Mouse (Mus musculus) frontal cortex, postnatal 25 days (tissue): ENCODE data around the gene Tmem69.

Experiments
- DNase-seq, 2 experiments: peaks; one replicate each; pipeline ENCODE4 v3.0.0; 2022; ENCODE audit warnings: low spot score in 2 of 2

Tmem69 gene

DNA sequence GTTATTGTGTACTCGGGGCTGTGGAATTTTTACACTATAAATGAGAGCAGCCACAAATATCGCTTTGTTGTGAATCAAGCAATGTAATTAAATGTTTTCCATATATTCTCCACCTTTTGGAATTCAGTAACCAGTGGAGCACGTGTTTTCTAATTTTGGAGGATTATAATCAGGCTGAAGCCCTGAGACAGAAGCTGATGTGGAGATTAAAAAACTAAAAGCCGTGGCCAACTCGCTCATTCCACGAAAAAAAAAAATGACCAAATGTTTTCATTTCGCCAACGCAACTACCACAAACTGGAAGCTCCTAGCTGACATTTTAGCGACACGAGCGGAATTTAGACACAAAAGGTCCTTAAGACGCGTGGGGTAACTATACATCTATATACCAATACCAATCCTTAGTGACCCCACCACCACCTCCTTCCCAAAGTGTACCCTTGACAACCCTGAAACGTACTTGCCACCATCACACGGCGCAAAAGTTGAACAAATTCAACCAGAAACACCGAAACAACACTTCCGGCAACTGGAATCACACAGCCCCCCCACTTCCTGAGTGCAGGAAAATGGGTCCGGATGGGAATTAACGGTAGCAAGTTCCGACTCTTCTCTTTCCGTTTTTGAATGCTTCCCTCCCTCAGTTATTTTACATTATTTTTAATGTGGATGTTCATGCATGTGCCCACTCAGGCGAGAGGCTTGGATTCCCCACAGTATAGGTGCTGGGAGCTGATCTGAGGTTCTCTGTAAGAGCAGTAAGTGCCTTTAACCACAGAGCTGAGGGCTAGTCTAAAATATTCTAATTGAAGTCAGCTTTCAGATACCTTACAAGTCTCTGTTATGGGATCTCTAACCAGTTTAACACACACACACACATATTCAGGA is at the start of gene Tmem69:
TSS of gene Tmem69 (minus strand) at position 524 of the 888 bp plus-strand sequence.
- DNase-seq, result peak; percentile 64 to 69

DNA sequence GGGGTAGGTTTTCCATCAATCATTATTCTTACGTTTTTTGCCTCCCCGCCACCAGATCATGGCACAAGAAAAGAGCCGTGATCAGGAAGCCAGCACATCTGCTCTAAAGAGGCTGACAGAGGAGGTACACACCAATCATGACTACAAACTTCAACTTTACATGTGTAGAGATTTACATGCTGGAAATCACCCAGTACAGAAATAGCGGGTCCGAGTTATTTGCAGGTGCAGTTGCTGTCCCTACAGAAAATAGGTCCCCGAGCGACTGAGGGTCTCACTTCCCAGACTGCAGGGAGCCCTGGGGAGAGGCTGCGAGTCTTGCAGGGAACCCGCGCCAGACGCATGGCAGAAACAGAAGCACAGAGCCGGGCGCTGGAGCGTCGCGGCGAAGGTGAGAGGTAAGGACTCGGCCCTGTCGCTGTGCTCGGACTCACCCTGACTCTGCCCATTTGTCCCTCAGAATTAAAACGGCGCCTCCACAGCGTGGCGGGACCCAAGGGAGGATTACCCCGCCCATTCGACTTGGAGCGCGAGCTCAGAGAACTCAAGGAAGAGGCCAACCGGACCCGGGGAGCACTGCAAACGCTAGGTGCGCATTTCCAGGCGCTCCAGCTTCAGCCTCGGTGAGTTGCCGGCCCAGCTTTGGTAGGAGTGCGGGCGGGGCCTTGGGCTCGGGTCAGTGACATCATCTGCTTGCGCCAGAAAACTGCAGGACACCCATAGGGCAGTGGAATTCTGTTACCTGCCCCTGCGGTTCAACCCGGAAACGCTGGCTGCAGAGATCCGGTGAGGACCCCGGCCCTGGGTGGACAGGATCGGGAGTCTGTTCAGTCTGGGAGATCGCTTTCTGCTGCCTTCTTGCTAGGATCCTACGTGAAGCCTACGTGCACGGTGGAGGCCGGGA is 41.5 kb upstream of the Tmem69 start:
- DNase-seq, result peak; percentile 73 to 82

- DNase-seq, result no peak
These were observed 40.6 kb upstream of the Tmem69 start, which contains the start of gene Ccdc17 for GRCm38 (mm10) chr4:116596379-116596778. Gene Ccdc17, plus strand, starts transcription at chr4:116596654.

DNA sequence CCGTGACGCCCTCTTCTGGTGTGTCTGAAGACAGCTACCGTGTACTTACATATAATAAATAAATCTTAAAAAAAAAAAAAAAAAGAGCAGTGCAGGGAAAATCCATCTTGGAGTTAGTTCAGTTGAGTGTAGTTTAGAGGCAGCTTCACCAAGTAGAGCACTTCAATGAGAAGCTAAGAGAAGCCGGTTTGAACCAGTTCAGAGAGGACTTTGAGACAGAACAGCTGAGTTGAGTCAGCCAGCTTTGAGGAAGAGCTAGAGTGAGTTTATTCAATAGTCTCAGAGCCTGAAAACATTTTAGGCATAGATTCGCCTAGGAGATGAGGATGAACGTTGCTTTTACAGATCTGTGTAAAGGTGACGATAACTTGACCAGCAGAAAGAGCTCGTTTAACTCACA is 40.1 kb upstream of the Tmem69 start:
- no peak for DNase-seq

- no peak for DNase-seq
These were observed 2.6 kb upstream of the Tmem69 start for GRCm38 (mm10) chr4:116558151-116558882.

DNA sequence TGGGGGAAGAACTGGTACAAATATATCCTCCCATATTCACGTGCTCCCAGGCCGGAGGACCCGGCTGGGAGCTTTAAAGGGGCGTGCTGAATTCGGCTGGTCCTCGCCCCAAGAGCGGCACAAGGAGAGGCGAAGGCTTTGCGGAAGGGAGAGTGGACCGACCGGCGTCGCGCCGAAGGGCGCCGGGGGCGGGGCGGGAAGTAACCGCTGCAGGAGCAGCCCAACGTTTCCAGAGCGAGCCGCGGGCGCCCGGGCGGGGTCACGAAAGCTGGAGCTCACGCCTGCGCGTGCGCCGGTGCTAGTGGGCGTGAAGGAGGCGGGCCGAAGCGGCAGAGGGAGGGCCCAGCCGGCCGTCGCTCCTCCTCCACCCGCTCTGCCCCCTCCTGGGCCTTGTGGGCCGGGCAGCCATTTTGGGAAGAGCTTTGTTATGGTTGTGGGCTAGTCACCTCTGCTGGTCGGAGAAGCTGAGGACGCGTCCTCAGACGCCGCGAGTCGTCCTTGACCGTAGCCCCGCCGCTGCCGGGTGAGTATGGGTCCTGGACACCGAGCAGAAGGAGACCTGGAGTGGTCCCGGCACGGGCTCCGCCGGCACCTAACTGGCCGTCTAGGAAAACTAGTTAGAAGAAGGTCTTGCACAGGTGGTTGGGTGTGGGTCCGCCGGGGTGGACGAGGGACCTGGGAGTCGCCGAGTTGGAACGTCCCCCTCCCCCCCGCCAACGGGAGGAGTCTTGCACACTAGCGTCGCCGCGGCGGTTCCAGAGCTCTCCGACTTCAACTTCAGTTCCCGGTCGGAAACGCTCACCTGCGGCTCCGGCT is 1.8 kb upstream of the Tmem69 start, which contains the start of gene Gpbp1l1:
TSS of gene Gpbp1l1 (plus strand) at position 353 of the 816 bp plus-strand sequence.
- DNase-seq, result peak; percentile 94 to 96

- DNase-seq, result peak; percentile 87 to 88
These were observed 997 bp upstream of the Tmem69 start for GRCm38 (mm10) chr4:116556561-116557305.

GRCm38 (mm10) chr4:116553035-116553434 is 2.7 kb downstream of the Tmem69 start:
- DNase-seq, result no peak

DNA sequence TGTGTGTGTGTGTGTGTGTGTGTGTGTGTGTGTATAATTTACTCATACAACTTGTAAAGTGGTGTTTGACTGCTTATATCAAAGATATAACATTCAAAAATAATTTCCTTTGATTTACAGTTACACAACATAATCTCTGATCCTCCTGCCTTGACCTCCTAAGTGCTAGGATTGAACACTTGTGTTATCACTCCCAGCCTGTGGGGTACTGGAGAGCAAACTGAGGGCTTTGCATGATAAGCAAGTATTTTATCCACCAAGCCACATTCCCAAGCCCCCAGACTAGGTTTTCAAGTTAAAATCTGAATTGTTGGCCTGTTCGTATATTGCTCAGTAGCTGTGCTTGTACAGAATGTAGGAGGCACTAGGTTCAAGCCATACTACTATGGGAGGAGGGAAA is 5.3 kb downstream of the Tmem69 start:
- no peak for DNase-seq

DNA sequence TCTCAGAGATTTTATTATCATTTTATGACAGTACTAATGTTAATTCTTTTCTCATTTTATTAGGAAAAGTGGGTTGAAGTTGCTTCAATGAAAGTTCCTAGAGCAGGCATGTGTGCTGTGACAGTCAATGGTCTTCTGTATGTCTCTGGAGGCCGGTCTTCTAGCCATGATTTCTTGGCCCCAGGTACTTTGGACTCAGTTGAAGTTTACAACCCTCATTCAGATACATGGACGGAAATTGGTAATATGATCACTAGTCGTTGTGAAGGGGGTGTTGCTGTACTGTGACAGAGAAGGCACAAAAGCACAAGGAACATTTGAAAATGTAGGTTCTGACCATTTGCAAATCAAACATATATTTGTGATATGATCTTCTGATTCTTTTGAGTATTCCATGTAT is 18.0 kb downstream of the Tmem69 start:
- DNase-seq, result no peak

DNA sequence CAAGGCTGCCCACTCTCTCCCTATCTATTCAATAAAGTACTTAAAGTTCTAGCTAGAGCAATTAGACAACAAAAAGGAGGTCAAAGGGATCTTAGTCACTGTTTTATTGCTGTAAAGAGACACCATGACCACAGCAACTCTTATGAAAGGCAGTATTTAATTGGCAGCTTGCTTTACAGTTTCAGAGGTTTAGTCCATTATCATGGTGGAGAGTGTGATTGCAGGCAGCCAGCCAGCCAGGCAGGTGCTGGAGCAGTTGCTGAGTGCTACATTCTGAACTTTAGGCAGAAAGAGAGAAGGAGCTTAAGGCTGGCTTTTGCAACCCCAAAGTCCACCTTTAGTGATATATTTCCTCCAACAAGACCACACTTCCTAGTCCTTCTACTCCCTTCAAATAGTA is 19.4 kb downstream of the Tmem69 start:
- no peak for DNase-seq

DNA sequence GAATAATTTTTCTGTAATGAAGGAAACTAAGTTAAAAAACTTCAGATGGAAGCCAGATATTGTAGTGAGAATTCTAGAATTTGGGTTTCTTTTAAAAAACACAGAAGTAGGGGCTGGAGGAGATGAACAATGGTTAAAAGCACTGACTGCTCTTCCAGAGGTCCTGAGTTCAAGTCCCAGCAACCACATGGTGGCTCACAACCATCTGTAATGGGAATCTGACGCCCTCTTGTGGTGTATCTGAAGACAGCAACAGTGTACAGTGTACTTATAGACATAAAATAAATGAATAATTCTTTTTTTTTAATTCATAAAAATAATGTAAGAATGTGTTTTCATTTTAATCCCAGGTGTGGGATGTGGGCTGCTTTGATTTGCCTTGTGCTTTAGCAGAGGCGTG is 24.6 kb downstream of the Tmem69 start:
- DNase-seq, result no peak

DNA sequence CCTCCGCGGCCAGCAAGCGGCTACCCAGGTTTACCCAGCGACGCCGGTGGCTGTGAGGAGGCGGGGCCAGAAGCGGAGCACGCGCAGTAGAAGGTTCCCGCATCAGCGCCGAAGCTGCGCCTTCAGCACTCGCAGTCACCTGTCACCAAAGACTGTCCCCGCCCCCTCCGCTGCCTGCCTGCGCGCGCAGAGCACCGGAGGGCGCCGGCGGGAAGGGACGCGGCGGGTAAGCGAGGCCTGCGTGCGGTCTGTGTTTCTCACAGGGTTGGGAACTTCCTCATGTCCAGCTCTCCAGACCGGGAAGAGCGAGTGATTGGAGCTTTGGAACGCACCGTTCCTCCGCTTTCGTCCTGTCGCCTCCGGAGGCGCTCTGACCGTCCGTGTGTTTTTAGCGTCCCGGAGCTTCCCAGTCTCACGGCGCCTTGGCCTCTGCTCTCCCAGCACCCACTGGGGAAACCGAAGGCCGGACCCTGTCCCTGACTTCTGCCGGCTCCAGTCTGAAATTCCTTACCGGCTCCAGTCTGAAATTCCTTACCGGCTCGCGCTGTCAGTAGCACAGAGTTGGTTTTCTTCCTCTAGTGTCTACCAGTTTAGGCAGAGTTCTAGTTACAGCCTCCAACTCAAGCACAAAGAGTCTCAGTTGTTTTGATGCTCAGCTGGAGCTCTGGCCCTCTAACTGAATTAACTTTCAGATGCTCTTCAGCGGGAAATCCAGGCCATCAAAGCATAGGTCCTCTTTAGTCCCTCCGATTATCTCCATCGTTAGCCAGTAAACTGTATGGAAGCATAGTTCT is 48.1 kb downstream of the Tmem69 start, which contains the start of gene Ipp:
TSS of gene Ipp (plus strand) at position 125 of the 794 bp plus-strand sequence.
- DNase-seq, result peak; percentile 87 to 90

- peak in 1 of 2 experiments; percentile 7 for DNase-seq
These were observed 48.8 kb downstream of the Tmem69 start for GRCm38 (mm10) chr4:116506886-116507424.
